Mouse (Mus musculus) lung, postnatal 0 days (tissue): ENCODE data around the gene Vgll4.

Experiments
- CTCF ChIP-seq: IDR thresholded peaks from 2 replicates; pipeline ENCODE4 v1.5.1; 2016; ENCODE audit warnings: antibody characterized with exemption, mild to moderate bottlenecking
- EP300 ChIP-seq: IDR thresholded peaks from 2 replicates; pipeline ENCODE4 v1.6.1; 2016; ENCODE audit warnings: antibody characterized with exemption, mild to moderate bottlenecking, control low read depth

DNA sequence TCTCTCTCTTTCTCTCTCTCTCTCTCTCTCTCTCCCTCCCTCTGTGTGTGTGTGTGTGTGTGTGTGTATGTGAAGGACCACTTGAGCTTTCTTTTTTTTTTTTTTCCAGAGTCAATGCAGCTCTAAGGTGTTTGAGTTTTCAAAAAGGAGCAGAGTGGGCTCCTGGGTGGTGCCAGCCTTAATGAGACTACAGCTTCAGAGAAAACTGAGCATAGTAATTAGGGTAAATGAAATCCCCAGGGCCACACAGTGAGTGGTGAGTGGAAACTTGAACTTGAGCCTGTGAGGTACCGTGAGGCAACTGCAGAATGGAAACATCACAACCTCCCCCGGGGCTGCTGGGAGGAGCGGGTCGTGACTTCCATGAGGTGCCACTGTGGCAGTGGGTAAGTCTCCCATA is 22.1 kb upstream of the Vgll4 start:
- TF ChIP-seq CTCF: no peak
- TF ChIP-seq EP300: no peak
